Mouse (Mus musculus): ENCODE results near the gene Twf1.

Gene Twf1

DNA sequence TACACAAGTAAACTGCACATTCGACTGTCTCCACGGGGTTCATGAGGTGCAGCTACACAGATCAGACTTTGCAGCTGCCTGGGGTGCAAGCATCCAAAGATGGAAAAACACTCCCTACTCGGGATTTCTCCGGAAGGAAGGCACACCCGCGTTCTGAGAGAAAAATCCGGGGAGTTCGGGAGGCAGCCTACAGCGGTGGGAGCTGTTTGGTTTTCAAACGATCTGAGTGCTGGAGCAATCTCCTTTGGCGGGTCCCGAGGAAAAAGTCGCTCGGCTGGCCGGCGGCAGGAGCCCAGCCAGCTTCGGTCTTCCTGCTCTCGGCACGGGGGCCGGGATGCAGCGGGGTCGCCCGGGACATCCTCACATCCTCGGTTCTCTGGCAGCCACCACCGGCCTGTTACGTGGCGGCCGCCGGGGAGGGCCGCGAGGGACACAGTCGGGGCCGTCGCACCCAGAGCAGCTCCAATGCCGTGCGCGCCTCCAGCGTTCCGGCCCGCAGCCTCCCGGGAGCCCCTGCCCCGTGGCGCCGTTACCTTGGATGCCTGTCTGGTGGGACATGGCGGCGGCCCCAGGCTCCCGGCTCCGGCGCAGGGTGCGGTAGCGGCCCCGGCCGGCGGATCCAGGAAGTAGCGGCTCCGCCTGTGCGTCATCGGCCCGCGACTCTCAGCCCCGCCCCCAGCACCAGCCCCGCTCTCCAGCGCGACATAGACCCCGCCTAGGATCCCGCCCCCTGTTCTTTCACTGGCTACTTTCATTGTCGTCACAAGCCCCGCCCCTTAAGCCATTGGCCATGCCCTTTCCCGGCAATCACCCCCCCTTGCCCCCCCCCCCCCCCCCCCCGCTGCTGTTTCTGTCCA, at the start of gene Twf1:
Twf1 (minus strand) TSS at position 671 of the 857 bp plus-strand sequence.
- DNase-seq (ENCODE audit: extremely low read depth, low read depth, low spot score) = peak; percentile 37

DNA sequence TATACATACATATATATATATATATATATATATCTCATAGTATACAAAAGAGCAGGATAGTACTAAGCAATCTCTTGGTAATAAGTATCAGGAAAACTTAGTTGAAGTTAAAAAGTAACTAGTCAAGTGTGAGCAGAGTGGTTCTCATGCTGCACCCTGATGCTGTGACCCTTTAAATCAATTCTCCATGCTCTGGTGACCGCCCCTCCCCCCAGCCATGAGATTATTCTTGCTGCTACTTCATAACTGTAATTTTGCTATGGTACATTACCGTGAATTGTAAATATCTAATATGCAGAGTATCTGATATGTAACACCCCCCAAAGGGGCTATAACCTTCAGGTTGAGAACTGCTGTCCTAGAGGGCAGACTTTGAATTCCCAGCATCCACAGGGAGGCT, 49.4 kb upstream of the Twf1 start:
- no peak for DNase-seq (ENCODE audit: extremely low read depth, low read depth, low spot score)

DNA sequence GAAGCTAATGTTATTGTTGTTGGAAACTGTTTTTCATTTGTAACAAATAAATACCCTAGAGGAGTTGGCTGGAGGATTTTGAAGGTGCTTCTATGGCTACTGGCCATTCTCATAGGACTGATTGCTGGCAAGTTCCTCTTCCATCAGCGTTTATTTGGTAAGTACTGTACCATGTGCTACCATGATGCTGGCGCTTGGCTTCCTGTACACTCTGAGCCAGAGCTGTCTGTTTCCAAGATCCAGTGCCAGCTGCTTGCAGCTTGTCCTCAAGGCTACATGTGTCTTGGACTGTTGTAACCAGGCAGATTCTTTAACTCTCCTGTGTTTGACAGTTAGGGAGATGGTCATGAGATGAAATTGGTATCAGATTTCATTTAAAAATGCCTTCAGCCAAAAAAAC, 48.5 kb upstream of the Twf1 start:
- no peak for DNase-seq (ENCODE audit: extremely low read depth, low read depth, low spot score)

DNA sequence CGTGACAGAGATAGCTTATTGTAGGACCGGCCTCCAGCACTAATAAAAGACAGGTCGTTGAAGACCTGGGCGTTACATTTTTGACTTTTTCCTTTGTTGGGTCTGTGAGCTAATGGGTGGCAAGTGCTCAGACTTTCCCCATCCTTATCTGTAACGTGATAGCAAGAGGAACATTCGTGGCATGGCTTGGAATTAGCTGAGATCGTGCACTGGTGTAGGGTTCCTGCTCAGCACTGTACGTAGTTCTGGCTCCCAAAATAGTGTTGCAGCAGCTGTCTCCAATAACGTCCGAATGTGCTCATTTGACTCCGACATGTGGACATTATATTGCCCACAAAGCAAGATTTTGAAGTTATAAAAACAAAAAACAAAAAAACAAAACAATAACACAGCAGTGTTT, 44.8 kb upstream of the Twf1 start:
- DNase-seq (ENCODE audit: extremely low read depth, low read depth, low spot score) = no peak

DNA sequence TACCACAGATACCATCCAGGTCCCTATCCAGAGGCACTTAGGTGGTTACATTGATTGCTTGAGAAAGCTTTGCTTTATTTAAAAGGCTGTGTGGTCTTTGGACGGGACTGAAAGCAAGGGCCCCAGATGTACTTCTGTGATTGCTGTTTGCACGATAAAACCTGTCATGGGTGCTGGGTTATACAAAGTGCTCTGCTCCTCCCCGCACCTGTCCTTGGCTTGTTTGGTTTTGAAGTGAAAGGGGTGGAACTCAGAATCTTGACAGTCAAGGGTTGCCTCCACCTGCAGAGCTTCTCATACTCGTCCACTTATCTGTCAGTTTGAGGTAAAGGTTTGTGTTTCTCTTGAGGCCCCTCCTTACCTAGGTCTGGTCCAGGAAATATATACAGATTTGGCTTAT, 40.9 kb upstream of the Twf1 start:
- DNase-seq (ENCODE audit: extremely low read depth, low read depth, low spot score) = no peak

DNA sequence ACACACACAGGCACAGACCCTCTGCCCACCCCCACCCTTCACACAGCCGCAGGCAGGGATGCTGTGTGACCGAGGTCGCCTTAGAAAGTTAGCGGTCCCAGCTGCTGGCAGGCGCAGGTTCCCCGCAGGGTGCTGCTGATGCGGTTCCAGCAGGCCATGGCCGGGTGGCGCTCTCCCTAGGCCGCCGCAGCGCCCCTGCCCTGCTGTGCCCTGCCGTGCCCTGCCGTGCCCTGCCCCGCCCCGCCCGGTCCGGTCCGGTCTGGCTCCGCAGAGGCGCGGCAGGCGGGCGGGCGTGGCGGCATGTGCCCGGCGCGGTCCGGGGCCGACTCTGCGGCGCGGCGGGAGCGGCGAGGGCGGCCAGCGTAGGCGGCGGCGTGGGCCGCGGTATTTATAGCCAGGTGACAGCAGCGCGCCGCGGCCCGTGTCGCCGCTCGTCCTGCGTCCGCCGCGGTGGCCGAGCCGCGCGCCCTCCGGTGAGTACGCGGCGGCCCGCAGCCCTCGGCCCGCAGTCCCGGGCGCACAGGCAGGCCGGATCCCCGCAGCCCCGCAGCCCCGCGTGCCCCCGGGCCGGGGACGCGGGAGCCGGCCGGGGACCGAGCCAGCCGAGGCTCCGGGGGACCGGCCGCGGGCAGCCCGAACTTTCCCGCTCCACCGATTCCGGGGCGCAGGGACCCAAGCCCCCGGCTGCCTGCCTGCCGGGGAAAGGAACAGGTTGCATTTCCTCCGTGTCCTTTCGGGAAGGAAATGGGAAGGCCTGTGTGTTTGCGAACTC, 39.3 kb upstream of the Twf1 start, which contains the start of gene Tmem117:
Tmem117 (plus strand) TSS at position 403 of the 772 bp plus-strand sequence.
- DNase-seq (ENCODE audit: extremely low read depth, low read depth, low spot score) = no peak

DNA sequence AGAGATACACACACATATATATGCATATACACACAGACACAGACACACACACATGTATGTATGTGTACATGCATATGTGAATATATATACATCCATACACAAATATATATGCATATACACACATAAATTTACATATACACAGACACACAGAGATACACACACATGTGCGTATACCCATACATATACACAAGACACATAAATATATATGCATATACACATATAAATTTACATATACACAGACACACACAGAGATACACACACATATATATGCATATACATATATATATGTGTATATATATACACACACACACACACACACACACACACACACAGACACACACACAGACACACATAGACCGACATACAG, 38.8 kb upstream of the Twf1 start:
- no peak for DNase-seq (ENCODE audit: extremely low read depth, low read depth, low spot score)

DNA sequence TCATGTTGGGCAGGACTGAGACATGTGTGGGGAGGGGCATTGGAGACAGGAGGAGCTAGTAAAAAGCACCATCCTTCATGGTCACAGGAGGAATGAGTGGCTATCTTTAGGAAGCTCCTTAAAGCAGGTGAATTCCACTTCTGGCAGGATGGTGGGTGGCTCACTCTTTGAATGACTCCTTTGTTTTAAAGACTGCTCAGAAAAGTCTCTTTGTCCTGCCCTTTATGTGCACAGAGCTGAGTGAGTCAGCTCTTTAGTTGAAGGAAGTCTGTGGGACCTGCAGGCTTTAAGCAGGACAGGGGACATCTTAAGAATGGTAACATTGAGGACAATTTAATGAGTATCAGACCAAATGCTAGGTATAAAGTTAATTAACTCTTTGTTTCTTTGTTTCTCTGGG, 31.2 kb upstream of the Twf1 start:
- DNase-seq (ENCODE audit: extremely low read depth, low read depth, low spot score) = no peak

DNA sequence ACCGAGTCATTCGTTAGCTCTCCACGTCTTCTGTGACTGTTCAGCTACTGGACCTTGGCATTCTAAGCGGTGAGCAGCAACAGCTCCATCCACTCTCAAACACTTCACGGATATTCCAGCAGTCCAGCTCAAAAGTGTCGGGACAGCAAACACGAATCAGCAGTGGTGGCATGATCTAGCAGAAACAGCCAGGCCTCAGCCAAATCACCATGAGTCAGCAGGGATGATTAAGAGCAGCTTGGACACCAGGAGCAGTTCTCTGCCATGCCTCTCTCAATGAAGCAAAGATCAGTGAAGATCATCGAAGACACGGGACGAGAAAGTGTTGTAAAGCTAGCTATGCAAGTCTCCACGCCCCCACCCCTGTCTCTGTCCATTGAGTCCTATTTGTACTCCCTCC, 26.3 kb upstream of the Twf1 start:
- DNase-seq (ENCODE audit: extremely low read depth, low read depth, low spot score) = no peak

DNA sequence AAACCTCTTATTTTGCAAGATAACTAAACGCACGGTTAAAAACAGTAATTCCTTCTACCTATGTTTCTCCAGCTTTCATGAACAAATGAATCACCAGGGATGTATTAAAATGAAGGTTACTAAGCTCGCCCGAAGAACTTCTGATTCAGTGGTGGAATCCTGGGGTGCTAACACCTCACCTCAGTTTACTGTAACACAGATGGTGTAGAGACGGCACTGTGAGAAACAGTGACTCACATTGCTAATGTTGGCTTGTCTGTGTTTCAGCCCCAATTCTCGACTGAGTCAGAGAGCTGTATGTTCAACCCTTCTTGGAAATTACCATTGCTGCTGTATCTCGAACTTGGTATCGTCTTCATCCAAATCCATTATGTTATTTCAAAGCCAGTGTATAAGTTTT, 18.1 kb upstream of the Twf1 start:
- no peak for DNase-seq (ENCODE audit: extremely low read depth, low read depth, low spot score)

DNA sequence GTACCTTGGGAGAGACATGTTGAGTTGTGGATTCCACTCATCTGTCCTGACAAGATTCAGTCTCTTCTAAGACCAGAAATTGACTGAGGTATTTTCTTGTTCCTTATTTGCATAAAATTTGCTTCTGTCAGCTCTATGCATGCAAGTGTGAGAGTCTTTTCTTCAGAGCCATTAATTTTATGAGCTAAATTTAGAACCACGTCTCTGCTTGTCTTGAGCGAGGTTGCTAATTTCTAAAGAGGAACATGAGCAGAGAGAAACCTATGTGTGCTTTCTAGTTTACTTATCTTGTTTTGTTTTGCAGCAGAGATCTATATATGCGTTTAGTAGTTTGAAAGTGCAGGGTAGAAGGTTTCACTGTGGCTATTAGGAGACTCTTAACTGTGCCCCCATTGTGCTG, 12.8 kb upstream of the Twf1 start:
- no peak for DNase-seq (ENCODE audit: extremely low read depth, low read depth, low spot score)

DNA sequence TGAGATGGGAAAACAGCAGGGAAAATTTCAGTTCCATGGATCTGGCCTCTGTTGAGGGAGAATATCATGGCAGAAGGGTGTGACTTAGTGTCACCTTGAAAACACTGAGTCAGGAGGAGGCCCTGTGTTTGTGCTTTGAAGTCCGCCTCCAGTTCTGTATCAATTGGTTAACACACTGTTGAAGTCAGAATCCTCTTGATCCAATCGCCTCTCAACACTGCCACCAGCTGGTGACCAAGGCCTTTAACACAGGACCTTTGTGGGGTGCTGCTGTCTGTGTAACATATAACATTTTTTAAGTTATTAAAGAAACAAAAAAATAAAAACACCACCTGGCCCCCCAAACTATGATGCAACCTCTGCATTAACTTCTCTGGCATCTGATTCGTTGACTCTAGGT, 11.7 kb upstream of the Twf1 start:
- DNase-seq (ENCODE audit: extremely low read depth, low read depth, low spot score) = no peak

DNA sequence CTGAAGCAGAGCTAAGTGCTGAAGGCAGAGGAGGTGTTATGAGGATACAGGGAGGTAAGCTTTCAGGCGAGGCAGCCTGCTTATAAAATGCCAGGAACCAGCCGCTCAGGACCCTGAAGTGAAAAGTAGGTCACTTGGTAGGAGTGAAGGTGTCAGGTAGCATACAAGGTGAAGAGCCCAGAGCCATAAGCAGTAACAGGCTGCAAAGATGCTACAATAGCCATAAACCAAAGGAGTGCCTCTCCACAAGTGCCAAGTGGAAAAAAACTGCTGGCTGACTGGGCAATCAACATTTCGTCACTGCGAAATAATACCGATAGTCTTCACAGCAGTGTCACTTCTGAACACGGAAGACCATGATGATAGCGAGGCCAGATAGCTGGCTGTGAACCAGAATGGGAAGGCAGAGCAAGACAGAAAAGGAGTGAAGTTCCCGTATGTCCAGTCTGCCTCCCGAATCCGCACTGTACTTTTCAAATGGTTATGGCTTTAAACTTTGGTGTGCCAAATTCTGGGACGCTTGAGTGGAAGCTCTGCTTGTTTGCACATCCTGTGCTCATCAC, 10.5 kb upstream of the Twf1 start:
- no peak for DNase-seq (ENCODE audit: extremely low read depth, low read depth, low spot score)

DNA sequence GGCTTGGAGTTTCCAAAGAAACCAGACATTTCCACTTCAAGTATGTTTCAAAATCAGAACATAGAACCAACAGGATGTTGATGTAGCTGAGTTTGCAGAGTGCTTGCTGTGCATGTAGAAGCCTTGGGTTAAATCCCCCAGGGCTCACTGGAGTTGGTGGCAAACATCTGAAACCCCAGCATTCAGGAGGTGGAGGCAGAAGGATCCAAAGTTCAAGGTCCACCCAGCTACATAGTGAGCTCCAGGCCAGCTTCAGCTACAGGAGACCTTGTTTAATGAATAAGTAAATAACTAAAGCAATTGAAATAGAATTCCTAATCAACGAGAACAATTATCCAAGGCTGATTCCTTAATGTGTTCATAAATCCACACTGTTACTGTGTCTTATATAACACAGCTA, 3.9 kb upstream of the Twf1 start:
- no peak for DNase-seq (ENCODE audit: extremely low read depth, low read depth, low spot score)

DNA sequence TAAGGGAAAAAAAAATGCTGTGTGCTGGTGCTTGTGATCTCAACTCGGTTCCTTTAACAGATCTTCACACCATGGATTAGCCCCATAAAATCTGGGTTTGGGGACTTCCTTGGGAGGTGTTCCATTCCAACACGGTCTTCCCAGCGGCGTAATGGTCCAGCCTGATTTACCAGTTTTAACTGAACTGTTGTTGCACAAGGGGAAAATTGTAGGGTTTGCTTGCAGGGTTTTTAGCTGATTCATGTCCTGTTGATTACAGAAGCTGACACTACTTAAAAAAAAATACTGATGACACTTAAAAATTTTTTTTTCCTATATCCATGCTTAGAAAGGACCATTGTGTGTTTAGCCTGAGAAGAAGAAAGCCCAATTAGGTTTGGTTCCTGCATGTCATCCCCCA, 1.7 kb upstream of the Twf1 start:
- DNase-seq (ENCODE audit: extremely low read depth, low read depth, low spot score) = no peak

DNA sequence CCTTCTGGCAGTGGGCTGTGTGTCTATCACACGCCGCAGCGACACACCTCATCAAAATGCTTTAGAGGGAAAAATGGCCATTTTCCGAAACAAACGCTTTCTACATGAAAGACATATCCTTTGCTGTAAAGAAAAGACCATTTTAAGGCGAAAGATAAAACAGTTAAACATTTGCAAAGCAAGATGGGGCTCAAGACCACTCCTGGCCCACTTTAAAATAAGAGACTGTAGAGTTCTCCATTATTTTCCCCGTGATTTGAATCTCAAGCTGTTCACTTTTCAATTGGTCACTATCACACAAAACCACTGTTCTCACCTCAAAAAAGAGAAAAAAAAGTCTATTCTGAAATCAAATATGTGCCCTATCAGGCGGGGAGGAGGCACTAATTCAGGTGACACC, 394 bp upstream of the Twf1 start:
- no peak for DNase-seq (ENCODE audit: extremely low read depth, low read depth, low spot score)

DNA sequence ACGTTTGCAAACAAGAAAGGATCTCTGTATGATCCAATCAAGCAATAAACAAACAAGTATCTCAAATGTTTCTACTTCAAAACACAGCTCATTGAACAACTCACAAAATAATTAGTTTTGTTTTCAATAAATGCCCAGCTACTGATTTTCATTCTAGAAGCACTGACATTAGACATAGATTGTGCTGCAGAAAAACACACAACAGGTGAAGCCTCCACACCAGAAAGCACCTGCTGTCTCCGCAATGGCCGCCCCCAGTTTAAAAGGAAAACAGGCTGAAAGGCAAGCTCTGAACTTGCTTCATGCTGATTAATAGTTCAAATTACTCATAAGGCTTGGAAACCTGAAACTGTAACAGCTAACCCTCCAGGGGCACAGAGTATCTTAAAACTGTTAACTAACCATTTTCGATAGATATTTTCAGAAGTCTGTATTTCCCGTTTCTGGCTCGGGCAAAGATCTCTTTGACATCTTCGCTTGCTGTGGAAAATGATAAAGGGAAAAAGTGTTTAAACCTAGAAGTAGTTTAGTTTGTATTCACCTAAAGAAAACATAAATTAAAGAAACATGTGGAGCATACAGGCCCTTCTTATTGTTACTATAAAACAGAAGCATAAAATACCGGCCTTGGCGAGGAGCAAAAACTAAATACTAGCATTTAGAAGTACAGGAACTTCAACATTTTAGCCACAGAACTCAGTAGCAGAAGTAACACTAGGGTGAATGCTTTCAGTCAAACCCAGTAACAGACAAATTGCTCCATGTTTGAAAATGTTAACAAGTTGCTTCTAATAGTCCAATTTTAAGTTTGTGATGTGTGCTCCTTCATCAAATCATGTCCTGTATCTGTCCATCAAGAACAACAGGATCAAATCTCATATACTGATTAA, 1.6 kb downstream of the Twf1 start:
- DNase-seq (ENCODE audit: extremely low read depth, low read depth, low spot score) = no peak

DNA sequence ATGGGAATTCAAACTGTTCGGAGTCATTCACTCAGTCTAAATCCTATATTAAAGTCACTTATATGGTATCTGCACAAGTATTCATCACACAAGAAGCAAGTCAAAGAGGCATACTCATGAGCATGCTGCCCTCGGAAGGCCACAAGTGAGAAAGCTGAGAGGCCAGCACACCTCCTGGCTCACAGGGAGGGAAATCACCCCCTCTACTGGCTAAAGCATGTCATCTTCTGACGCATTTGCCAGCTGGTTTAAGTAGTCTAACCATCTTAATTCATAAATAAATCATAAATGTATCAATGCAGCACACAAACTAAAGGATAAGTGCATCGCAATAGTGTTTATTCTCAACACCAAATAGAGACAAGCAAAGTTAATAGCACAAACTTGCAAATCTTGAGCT, 5.0 kb downstream of the Twf1 start:
- no peak for DNase-seq (ENCODE audit: extremely low read depth, low read depth, low spot score)

DNA sequence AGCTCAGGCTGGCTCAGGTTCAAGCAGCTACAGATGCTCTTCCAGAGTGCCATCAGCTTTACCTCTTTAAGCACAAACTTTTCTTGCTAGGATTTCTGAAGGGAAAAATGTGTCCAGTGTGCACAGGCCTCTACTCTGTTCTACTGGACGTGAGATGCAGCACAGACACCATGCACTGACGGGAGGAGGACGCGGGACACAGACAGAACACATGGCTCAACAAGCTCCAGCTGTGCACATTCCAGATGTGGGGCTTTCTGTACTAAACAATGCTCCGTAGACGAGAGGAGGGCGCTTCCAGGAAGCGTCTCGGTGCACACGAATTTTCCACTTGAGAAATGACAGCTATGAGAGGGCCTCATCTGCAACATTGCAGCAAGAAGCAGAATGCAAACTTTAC, 6.5 kb downstream of the Twf1 start:
- no peak for DNase-seq (ENCODE audit: extremely low read depth, low read depth, low spot score)

DNA sequence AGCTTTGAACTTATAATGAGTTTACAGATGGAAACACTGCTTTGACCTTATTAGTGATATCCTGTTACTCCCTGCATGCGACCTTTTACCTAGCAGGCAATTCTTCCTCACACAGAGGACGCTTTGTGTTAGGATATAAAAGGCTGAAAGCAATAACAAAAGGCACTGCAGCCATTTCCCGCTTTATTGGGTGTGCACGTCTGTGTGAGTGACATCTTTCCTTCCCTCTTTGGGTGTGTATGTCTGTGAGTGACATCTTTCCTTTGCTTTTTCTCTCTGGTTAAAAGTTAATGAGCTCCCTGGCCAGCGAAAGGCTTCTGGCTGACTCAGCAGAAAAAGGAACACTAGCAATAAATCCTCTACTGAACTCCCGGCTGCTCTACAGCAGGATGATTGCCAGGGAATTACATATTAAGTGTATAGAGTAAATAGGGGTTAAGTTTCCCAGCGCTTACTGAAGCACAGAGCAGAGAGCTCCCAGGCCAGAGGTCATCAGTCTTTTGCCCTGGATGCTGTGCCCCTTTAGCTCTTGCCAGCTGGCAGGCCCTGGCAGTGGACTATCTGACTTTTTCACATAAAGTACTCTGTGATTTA, 7.6 kb downstream of the Twf1 start:
- DNase-seq (ENCODE audit: extremely low read depth, low read depth, low spot score) = no peak
